Mouse (Mus musculus) left cerebral cortex, adult 2 months (tissue): Measurements from ENCODE around the gene Gm14308. TPM values are rescaled to one million over a fixed set of nuclear protein-coding genes. Genes with fewer than 3 reads are reported as not detected.
"Not testable (repeated sequence)": the region's sequence is repeated elsewhere in the genome, so short reads cannot be mapped to it uniquely, and the experiment has no call there.

Source experiments
- DNase-seq, 2 experiments: peaks; one replicate each; pipeline ENCODE4 v3.0.0; 2021 to 2022; ENCODE audit warnings: low spot score in 2 of 2, mixed read lengths in 1 of 2; ENCODE audit errors: extremely low spot score in 1 of 2
- H3K27ac ChIP-seq: fragments of 200-600 bp; 2 replicates; pipeline ENCODE4 v1.8.1; 2022
- H3K4me3 ChIP-seq: fragments of 200-600 bp; 2 replicates; pipeline ENCODE4 v1.8.1; 2022
- intact Hi-C: fragments of 180-260 bp; cut with DNase I; formaldehyde crosslinking; loops from one replicate; pipeline ENCODE4 v1.15.1; 2025
- long read RNA-seq, 2 experiments: library from polyadenylated mRNA; stranded (forward); transcript quantifications; one replicate each; pipeline ENCODE4 v2.0.0; 2021; ENCODE audit warnings: borderline mapping rate in 2 of 2
- total RNA-seq, 2 experiments: library from RNA; stranded (reverse); gene quantifications; 2 replicates each; pipeline ENCODE4 v1.2.3; 2021

The Gm14308 gene
- total RNA-seq: 10 to 100 TPM in 1 of 2 experiments, 1 to 10 TPM in 1; 6.2 to 13.7 TPM
- long read RNA-seq, experiment 1, transcript Gm14308-203 (4 exons, 1,458 nt): major isoform, 6 of 7 reads
- long read RNA-seq, experiment 1, partial matches to known transcripts: 0 of 7 reads
- long read RNA-seq, experiment 1, other reads (novel, unspliced or antisense): 1 of 7 reads
- long read RNA-seq, experiment 2, transcript Gm14308-203 (4 exons, 1,458 nt): major isoform, 5 of 9 reads
- long read RNA-seq, experiment 2, partial matches to known transcripts: 1 of 9 reads
- long read RNA-seq, experiment 2, other reads (novel, unspliced or antisense): 2 of 9 reads

DNA sequence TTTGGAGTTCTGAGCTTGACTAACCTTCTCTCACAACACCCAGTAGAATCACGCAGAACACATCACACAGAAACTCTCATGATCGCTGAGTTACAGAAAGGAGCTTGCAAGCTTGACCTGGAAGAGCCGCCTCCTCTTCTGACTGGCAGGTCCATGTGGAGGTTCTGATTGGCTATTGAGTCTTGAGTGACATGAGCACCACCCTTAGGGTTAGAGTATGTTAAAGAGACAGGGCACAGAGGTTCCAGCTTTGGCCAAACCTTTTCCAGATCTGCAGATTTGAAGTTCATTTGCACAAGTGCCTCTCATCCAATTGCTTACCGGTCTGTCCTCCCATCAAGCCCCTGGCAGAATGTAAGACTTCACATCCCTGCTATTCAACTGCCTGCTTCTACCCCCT, at the start of gene Gm14308:
Gene Gm14308 (minus strand): TSS at position 101 of the 400 bp plus-strand sequence.
- H3K27ac ChIP-seq, H3K4me3 ChIP-seq, DNase-seq, intact Hi-C loops: not testable (repeated sequence)

DNA sequence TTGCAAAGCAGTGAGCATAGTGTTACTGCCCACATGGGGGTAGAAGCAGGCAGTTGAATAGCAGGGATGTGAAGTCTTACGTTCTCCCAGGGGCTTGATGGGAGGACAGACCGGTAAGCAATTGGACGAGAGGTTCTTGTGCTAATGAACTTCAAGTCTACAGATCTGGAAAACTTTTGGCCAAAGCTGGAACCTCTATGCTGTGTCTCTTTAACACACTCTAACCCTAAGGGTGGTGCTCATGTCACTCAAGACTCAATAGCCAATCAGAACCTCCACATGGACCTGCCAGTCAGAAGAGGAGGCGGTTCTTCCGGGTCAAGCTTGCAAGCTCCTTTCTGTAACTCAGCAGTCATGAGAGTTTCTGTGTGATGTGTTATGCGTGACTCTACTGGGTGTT, 34.1 kb upstream of the Gm14308 start, which contains the start of gene Zfp973:
Gene Zfp973 (plus strand): TSS at position 301 of the 400 bp plus-strand sequence.
- intact Hi-C loops, H3K4me3 ChIP-seq, H3K27ac ChIP-seq, DNase-seq: not testable (repeated sequence)

Other genes with a start within 250 kb of the Gm14308 start
- 10 to 100 TPM in 1 of 2 experiments, 1 to 10 TPM in 1; 8.2 to 16.0 TPM for gene Gm14435, start 212.8 kb downstream of the Gm14308 start, total RNA-seq
- gene Gm14434, start 149.6 kb downstream of the Gm14308 start, total RNA-seq: not detected
- gene Zfp967, start 115.3 kb downstream of the Gm14308 start, total RNA-seq: not detected
- 10 to 100 TPM; 12.8 to 13.5 TPM for gene Zfp973, start 34.2 kb upstream of the Gm14308 start, total RNA-seq
- 10 to 100 TPM; 25.7 to 29.5 TPM for gene Gm14305, start 72.0 kb upstream of the Gm14308 start, total RNA-seq
- gene Gm14295, start 162.3 kb upstream of the Gm14308 start, total RNA-seq: 10 to 100 TPM; 13.4 to 20.1 TPM
- gene Gm14408, start 194.8 kb upstream of the Gm14308 start, total RNA-seq: not detected